Mouse (Mus musculus) left cerebral cortex, adult 18-20 months (tissue): ENCODE measurements around the gene Gm6763. TPM values are rescaled to one million over a fixed set of nuclear protein-coding genes. Genes with fewer than 3 reads are reported as not detected.
"Not testable (repeated sequence)": the region's sequence is repeated elsewhere in the genome, so short reads cannot be mapped to it uniquely, and the experiment has no call there.

ENCODE experiments used
- DNase-seq, 2 experiments: peaks; one replicate each; pipeline ENCODE4 v3.0.0; 2021 to 2022; ENCODE audit warnings: low spot score in 2 of 2, mixed read lengths in 1 of 2
- long read RNA-seq, 2 experiments: library from polyadenylated mRNA; stranded (forward); transcript quantifications; one replicate each; pipeline ENCODE4 v2.0.0; 2021
- total RNA-seq, 2 experiments: library from RNA; stranded (reverse); gene quantifications; 2 replicates each; pipeline ENCODE4 v1.2.3; 2021

Gm6763 gene
- total RNA-seq: not detected
- long read RNA-seq, experiment 1: 0 reads
- long read RNA-seq, experiment 2: 0 reads

DNA sequence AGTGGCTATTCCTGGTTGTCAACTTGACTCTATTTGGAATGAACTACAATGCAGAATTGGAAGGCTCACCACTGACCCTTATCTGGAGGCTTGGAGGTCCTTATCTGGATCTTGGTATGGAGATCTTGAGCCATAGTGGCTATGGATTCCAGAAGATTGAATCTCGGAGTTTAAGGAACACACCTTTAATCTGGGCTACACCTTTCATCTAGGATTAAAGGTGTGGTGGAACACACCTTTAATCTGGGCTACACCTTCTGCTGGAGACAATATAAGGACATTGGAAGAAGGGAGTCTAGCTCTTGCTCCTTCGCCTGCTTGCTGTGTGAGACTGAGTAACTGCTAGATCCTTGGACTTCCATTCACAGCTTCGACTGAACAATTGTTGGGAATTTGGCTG, at the start of gene Gm6763:
Gene Gm6763 (plus strand): TSS at position 301 of the 400 bp plus-strand sequence.
- not testable (repeated sequence) for DNase-seq

DNA sequence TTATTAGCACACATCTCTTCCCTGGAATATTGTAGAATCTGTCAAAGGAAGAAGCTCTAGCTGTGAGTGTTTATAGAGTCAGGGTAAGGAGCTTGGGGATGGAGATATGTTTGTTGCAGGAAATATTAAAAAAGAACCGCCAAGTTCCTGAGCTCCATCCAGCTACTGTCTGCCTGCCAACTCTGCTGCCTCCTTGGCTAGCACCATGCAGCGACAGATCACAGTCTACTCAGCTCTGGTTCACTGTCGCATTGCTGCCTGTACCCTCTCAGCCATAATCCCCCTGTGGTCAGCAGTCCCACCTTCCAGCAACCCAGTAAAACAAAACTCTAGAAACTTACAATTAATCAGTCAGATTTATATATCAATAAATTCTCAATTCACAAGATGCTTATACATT, 41.3 kb upstream of the Gm6763 start:
- no peak for DNase-seq

DNA sequence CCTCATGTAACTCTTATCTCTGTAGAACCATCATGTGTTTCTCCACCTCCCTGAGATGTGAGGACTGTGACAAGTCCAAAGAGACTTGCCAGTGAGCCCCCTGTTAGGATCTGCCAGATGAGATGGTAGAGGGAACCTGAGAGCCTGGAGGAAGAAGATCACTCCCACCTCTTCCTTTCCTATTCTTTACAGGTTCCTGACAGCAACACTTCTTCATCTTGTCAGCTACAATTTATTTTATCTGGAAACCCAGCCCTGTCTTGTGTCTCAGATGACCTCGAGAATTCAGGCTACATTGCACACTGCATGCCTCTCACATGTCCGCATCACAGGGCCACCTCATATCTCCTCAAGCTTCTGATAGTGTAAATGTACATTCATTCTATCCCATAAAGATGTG, 33.0 kb upstream of the Gm6763 start:
- DNase-seq: no peak

DNA sequence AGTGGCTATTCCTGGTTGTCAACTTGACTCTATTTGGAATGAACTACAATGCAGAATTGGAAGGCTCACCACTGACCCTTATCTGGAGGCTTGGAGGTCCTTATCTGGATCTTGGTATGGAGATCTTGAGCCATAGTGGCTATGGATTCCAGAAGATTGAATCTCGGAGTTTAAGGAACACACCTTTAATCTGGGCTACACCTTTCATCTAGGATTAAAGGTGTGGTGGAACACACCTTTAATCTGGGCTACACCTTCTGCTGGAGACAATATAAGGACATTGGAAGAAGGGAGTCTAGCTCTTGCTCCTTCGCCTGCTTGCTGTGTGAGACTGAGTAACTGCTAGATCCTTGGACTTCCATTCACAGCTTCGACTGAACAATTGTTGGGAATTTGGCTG, 8.6 kb upstream of the Gm6763 start, which contains the start of gene Gm21293:
Gene Gm21293 (plus strand): TSS at position 301 of the 400 bp plus-strand sequence.
- DNase-seq: not testable (repeated sequence)

DNA sequence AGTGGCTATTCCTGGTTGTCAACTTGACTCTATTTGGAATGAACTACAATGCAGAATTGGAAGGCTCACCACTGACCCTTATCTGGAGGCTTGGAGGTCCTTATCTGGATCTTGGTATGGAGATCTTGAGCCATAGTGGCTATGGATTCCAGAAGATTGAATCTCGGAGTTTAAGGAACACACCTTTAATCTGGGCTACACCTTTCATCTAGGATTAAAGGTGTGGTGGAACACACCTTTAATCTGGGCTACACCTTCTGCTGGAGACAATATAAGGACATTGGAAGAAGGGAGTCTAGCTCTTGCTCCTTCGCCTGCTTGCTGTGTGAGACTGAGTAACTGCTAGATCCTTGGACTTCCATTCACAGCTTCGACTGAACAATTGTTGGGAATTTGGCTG, 8.4 kb downstream of the Gm6763 start, which contains the start of gene Gm8764:
Gene Gm8764 (plus strand): TSS at position 301 of the 400 bp plus-strand sequence.
- not testable (repeated sequence) for DNase-seq

DNA sequence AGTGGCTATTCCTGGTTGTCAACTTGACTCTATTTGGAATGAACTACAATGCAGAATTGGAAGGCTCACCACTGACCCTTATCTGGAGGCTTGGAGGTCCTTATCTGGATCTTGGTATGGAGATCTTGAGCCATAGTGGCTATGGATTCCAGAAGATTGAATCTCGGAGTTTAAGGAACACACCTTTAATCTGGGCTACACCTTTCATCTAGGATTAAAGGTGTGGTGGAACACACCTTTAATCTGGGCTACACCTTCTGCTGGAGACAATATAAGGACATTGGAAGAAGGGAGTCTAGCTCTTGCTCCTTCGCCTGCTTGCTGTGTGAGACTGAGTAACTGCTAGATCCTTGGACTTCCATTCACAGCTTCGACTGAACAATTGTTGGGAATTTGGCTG, 16.9 kb downstream of the Gm6763 start, which contains the start of gene Gm21304:
Gene Gm21304 (plus strand): TSS at position 301 of the 400 bp plus-strand sequence.
- DNase-seq: not testable (repeated sequence)

DNA sequence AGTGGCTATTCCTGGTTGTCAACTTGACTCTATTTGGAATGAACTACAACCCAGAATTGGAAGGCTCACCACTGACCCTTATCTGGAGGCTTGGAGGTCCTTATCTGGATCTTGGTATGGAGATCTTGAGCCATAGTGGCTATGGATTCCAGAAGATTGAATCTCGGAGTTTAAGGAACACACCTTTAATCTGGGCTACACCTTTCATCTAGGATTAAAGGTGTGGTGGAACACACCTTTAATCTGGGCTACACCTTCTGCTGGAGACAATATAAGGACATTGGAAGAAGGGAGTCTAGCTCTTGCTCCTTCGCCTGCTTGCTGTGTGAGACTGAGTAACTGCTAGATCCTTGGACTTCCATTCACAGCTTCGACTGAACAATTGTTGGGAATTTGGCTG, 25.4 kb downstream of the Gm6763 start, which contains the start of gene Gm21312:
Gene Gm21312 (plus strand): TSS at position 301 of the 400 bp plus-strand sequence.
- not testable (repeated sequence) for DNase-seq

DNA sequence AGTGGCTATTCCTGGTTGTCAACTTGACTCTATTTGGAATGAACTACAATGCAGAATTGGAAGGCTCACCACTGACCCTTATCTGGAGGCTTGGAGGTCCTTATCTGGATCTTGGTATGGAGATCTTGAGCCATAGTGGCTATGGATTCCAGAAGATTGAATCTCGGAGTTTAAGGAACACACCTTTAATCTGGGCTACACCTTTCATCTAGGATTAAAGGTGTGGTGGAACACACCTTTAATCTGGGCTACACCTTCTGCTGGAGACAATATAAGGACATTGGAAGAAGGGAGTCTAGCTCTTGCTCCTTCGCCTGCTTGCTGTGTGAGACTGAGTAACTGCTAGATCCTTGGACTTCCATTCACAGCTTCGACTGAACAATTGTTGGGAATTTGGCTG, 33.9 kb downstream of the Gm6763 start, which contains the start of gene Gm20765:
Gene Gm20765 (plus strand): TSS at position 301 of the 400 bp plus-strand sequence.
- DNase-seq: not testable (repeated sequence)

DNA sequence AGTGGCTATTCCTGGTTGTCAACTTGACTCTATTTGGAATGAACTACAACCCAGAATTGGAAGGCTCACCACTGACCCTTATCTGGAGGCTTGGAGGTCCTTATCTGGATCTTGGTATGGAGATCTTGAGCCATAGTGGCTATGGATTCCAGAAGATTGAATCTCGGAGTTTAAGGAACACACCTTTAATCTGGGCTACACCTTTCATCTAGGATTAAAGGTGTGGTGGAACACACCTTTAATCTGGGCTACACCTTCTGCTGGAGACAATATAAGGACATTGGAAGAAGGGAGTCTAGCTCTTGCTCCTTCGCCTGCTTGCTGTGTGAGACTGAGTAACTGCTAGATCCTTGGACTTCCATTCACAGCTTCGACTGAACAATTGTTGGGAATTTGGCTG, 42.4 kb downstream of the Gm6763 start, which contains the start of gene Gm4340:
Gene Gm4340 (plus strand): TSS at position 301 of the 400 bp plus-strand sequence.
- not testable (repeated sequence) for DNase-seq

Other genes starting within 250 kb of the Gm6763 start
- gene Gm21293, start 8.5 kb upstream of the Gm6763 start, total RNA-seq: not detected
- gene Gm8764, start 8.5 kb downstream of the Gm6763 start, total RNA-seq: not detected
- gene Gm21304, start 17.0 kb downstream of the Gm6763 start, total RNA-seq: not detected
- not detected for gene Gm21312, start 25.5 kb downstream of the Gm6763 start, total RNA-seq
- not detected for gene Gm20765, start 34.0 kb downstream of the Gm6763 start, total RNA-seq
- gene Gm4340, start 42.5 kb downstream of the Gm6763 start, total RNA-seq: not detected